Mouse (Mus musculus) spleen, adult 2 months (tissue): ENCODE measurements around the gene Pgm2l1. TPM values are rescaled to one million over a fixed set of nuclear protein-coding genes. Genes with fewer than 3 reads are reported as not detected.

ENCODE experiments used
- DNase-seq, 2 experiments: peaks; one replicate each; pipeline versions ENCODE4 v3.0.0 to v3.0.0-alpha.2; 2012 to 2021; ENCODE audit warnings: low spot score in 2 of 2, low read depth in 1 of 2
- H3K27ac ChIP-seq: fragments of 200-500 bp; 2 replicates; pipeline ENCODE4 v1.5.1; 2012; ENCODE audit warnings: low read length, inconsistent platforms; ENCODE audit not compliant: insufficient read depth
- H3K27me3 ChIP-seq: fragments of 200-500 bp; 2 replicates; pipeline ENCODE4 v1.6.1; 2012; ENCODE audit warnings: mild to moderate bottlenecking, moderate library complexity, low read length, inconsistent platforms; ENCODE audit not compliant: control insufficient read depth, insufficient read depth
- H3K36me3 ChIP-seq: fragments of 200-500 bp; 2 replicates; pipeline ENCODE4 v1.6.1; 2012; ENCODE audit warnings: mild to moderate bottlenecking, low read length, inconsistent platforms; ENCODE audit not compliant: control insufficient read depth, insufficient read depth
- H3K4me1 ChIP-seq: fragments of 200-500 bp; 2 replicates; pipeline ENCODE4 v1.6.1; 2011; ENCODE audit warnings: inconsistent platforms; ENCODE audit not compliant: control insufficient read depth, insufficient read depth, insufficient read length
- H3K4me3 ChIP-seq: fragments of 200-500 bp; 2 replicates; pipeline ENCODE4 v1.5.1; 2011; ENCODE audit warnings: mild to moderate bottlenecking, inconsistent platforms; ENCODE audit not compliant: insufficient read depth, insufficient read length; ENCODE audit errors: extremely low read depth
- CTCF ChIP-seq: fragments of 200-500 bp; IDR thresholded peaks from 2 replicates; pipeline ENCODE4 v1.5.1; 2011; ENCODE audit warnings: mild to moderate bottlenecking, inconsistent platforms; ENCODE audit not compliant: insufficient read depth, insufficient read length, insufficient replicate concordance; ENCODE audit errors: extremely low read depth
- POLR2A ChIP-seq: fragments of 200-500 bp; IDR thresholded peaks from 2 replicates; pipeline ENCODE4 v1.6.1; 2011; ENCODE audit warnings: low read depth, low read length, inconsistent platforms
- WGBS: fragments of 180-500 bp; shearing (Covaris S2); methylation state at CpG from one replicate; pipeline ENCODE4 v1.1.7; 2018; 5-methylcytosine and 5-hydroxymethylcytosine counted together
- polyA plus RNA-seq: library from polyadenylated mRNA; depleted of rRNA; stranded (reverse); fragments of >200 nt; gene quantifications from 2 replicates; pipeline ENCODE4 v1.2.3, GENCODE M21; 2012

The Pgm2l1 gene
- polyA plus RNA-seq, 1 experiment: 4.0 TPM

- TF ChIP-seq CTCF: no peak
- no peak for TF ChIP-seq POLR2A
- H3K27me3 ChIP-seq: peaks cover 6% of the 10 kb centered on the region
- DNase-seq: no peak
- H3K27ac ChIP-seq: no peak overlapping the region
- H3K4me1 ChIP-seq: no peaks in the 10 kb centered on the region; the same call in 1 of the 2 replicates
- H3K4me3 ChIP-seq: no peak overlapping the region
- WGBS: 78% methylated on average over 3 of the region's 3 CpGs
- H3K36me3 ChIP-seq: no peaks in the 10 kb centered on the region
Measured at GRCm38 (mm10) chr7:100181614-100182013, 45.6 kb upstream of the Pgm2l1 start.

DNA sequence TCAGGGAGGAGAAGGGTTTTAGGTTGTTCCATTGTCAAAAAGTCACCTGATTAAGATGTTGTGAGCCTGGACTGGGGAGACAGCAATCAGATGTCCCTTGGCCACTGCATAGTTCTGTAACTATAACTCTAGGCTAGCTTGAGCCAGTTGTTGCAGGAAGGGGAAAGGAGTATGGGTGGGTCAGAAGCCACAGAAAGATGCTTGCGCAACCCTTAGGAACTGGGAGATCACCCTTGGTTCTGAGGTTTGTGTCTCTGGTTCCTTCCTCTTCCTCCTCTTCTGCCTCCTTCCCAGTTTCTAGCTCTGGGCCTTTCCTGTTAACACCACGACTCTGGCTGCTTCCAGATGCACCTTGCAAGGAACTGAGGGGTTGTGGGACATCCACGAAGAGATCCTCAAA, 44.8 kb upstream of the Pgm2l1 start:
- Histone ChIP-seq H3K4me3 (no peak overlapping the region), H3K4me1 (no peaks in the 10 kb centered on the region; the same call in 1 of the 2 replicates), H3K27ac (no peak overlapping the region), H3K36me3 (no peaks in the 10 kb centered on the region), H3K27me3 (peaks cover 6% of the 10 kb centered on the region)
- WGBS: 32% methylated on average over 3 of the region's 3 CpGs
- no peak for DNase-seq
- TF ChIP-seq CTCF: no peak
- no peak for TF ChIP-seq POLR2A

DNA sequence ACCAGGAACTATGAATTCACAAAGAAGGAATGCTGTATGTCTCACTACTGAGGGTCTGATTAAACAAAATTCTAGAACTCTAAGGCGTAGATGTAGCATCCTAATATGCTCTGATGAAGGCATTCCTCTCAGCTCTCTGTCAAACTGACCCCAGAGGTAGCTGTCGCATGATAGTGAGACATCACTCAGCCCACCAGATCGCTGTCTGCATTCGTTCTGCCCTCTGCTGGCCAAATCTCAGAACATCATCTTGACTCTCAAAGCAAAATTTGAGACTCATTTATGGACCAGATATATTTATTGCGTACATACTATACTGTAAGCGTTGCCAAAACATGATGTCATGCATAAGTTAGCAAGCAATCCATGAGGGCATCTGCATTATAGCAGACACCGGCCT, 39.6 kb upstream of the Pgm2l1 start:
- DNase-seq: peak; percentile 5 to 41
- no peaks in the 10 kb centered on the region for H3K4me1 ChIP-seq
- TF ChIP-seq POLR2A (no peak), CTCF (peak; percentile 43; the same call in 1 of the 2 replicates)
- H3K27me3 ChIP-seq: no peaks in the 10 kb centered on the region
- H3K36me3 ChIP-seq: no peaks in the 10 kb centered on the region
- WGBS: 21% methylated on average over 7 of the region's 7 CpGs
- no peak overlapping the region for H3K4me3 ChIP-seq
- no peak overlapping the region for H3K27ac ChIP-seq

DNA sequence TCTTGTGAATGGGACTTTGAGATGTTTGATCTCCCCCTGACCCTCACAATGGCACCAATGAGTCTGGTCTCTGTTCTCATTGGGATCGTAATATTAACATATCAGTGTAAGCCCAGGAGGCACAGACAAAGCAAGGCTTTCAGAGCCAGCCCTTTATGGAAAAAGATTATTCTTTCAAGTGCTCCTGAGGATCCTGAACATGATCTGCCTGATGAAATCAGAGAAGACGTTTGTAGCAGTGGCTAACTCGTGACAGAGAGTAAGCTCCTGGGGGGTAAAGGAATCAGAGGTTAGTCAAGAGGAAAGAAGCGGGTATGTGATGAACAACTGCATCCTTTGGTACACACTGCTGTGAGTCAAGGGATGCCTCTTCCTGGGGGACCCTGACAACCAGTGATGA, 37.0 kb upstream of the Pgm2l1 start:
- 81% methylated on average over 4 of the region's 4 CpGs for WGBS
- Histone ChIP-seq H3K4me3 (no peak overlapping the region), H3K4me1 (no peaks in the 10 kb centered on the region), H3K36me3 (no peaks in the 10 kb centered on the region), H3K27me3 (no peaks in the 10 kb centered on the region), H3K27ac (no peak overlapping the region)
- TF ChIP-seq POLR2A: no peak
- no peak for TF ChIP-seq CTCF
- no peak for DNase-seq

- Histone ChIP-seq H3K4me1 (no peaks in the 10 kb centered on the region), H3K4me3 (no peak overlapping the region), H3K27ac (no peak overlapping the region), H3K36me3 (no peaks in the 10 kb centered on the region), H3K27me3 (no peaks in the 10 kb centered on the region)
- under 1% methylated on average over 4 of the region's 4 CpGs for WGBS
- no peak for TF ChIP-seq POLR2A
- TF ChIP-seq CTCF: peak; percentile 67; the same call in 1 of the 2 replicates
- peak; percentile 11 to 46 for DNase-seq
Measured at GRCm38 (mm10) chr7:100190778-100191177, 36.4 kb upstream of the Pgm2l1 start.

- H3K4me1 ChIP-seq: no peaks in the 10 kb centered on the region; the same call in 1 of the 2 replicates
- DNase-seq: no peak
- H3K36me3 ChIP-seq: no peaks in the 10 kb centered on the region
- no peaks in the 10 kb centered on the region for H3K27me3 ChIP-seq
- 90% methylated on average over 3 of the region's 3 CpGs for WGBS
- TF ChIP-seq POLR2A (no peak), CTCF (no peak)
- no peak overlapping the region for H3K4me3 ChIP-seq
- no peak overlapping the region for H3K27ac ChIP-seq
Measured at GRCm38 (mm10) chr7:100201191-100201590, 26.0 kb upstream of the Pgm2l1 start.

- Histone ChIP-seq H3K27ac (no peak overlapping the region), H3K4me3 (no peak overlapping the region), H3K36me3 (no peaks in the 10 kb centered on the region), H3K27me3 (no peaks in the 10 kb centered on the region), H3K4me1 (no peaks in the 10 kb centered on the region; the same call in 1 of the 2 replicates)
- no peak for DNase-seq
- TF ChIP-seq CTCF (no peak), POLR2A (no peak)
- WGBS: 54% methylated on average over 3 of the region's 3 CpGs
Measured at GRCm38 (mm10) chr7:100203616-100204015, 23.6 kb upstream of the Pgm2l1 start.
